Mouse (Mus musculus): ENCODE measurements at regions not wholly inside any gene's neighbourhood (a gene's known extent, or its start where the extent isn't known, plus 50 kb on each side); places are given as distances from the start of the nearest gene placed in this dataset.
A peak's percentile ranks its signal among the peaks of the same experiment; 100 is the strongest.
"Not testable (repeated sequence)": the region's sequence is repeated elsewhere in the genome, so short reads cannot be mapped to it uniquely, and the experiment has no call there.

DNA sequence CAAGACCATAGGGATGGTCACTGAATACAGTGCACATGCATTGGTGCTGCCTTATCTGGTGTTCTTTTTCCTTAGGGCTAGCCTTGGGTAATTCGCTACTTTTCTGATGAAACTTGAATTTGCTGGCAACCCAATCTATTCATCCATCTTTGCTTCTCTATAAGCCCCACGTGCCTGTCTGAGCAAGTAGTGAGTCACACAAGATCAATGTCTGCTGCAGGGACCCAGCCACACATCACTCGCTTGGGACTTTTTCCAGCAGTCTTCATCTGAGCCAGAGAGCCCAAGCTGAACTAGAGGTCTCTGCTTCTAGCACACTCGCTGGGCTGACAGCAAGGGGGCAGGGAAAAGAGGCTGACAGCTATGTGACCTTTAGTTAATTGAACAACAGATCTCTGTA lies 464.3 kb upstream of the Nmur2 start:
- no peak for DNase-seq

DNA sequence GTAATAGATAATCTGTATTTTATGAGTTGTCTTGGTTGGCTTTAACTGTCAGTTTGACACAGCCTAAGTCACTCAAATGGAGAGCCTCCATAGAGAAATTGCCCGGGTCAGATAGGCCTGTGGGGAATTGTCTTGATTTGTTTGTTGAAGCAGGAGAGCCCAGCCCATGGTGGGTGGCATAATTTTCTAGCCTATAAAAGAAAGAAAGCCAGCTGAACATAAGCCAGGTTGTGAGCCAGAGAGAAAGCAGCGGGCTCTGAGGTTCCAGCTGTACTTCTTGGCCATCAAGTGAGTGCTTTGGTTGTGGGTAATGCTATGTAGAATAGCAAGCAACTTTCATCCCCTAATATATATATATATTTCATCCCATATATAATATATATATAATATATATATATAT lies 474.1 kb upstream of the Nmur2 start:
- DNase-seq: no peak

DNA sequence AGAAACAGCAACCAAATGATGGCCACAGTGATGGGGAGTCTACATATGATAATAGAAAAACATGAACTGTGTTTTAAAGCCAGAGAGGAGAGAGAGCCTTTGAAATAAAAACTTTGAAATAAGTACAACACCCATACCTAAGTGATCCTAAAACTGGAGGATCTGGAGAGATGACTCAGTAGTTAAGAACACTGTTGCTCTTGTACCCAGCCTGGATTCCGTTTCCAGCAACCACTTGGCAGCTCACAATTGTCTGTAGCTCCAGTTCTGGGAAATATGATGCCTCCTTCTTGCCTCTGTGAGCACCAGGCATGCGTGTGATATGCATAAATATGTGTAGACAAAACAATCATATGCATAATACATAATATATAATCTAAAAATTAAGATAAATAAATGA lies 477.7 kb upstream of the Nmur2 start:
- DNase-seq: no peak

DNA sequence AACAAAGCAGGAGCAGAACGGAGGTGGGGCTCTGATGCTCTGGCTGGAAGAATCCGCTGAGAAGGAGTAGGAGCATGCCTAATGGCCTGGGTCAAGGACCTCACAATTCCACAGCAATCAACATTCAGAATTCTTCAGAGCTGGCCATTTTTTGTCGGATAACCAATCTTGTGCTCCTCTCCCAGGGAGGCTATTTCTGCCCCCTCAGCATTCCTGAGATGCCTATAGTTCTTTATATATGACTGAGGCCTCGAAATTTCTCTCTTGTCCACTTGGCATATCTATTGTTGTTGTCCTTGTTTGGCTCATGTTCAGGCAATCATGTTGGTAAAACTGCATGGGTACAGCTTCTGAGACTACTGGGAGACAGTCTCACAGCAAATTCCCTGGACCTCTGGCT lies 460.5 kb upstream of the Gria1 start:
- no peak for DNase-seq

DNA sequence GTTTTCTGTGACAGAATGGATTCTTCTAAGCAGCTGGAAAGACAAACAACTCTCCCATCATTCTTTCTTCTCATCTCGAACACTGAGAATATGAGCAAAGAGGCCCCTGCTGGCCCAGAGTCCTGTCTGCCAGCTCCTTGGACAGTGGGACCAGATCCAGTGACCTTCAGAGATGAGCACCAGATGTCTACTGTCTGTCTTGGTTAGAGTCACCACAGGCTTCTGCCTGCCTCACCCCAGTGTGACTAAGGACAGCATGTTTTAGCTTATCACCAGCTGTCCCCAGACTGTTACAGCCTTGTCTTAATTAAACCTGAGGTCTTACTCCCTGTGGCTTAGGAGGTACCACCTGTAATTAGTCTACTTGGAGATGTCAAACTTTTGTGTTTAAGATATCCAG lies 454.9 kb upstream of the Gria1 start:
- DNase-seq: no peak

DNA sequence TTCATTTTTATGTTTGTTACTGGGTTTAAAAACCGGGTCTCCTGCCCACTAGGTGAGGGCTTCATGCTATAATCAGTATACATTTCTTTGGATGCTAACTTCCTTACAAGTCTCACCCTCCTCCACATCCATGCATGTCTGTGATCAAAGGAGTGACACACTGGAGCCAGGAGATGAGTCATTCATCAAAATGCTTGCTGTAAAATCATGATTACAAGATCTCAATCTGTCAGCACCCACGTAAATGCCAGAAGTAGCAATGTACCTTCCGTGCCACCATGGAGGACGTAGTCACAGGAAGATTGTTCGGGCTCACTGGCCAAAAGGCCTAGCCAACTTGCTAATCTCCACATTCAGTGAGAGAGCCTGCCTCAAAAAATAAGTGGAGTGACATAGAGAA lies 431.2 kb upstream of the Gria1 start:
- peak; percentile 7 for DNase-seq

DNA sequence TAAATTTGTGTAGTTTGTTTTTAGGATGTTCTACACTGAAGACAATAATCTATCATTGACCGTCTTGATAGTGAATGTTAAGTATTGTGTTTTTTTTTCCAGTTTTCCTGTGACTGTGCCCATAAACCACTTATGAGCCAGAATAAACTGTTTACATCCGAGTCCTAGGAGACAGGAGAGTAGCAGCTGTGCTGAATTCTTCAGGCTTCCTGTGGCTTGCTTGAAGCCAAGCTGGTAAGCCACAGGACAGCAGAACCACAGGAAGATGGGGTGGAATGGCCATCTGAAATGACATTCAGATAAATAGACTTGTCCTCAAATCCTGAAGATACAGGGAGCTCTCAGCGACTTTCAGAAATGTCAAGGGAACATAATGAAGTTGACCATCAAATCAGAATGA lies 428.1 kb upstream of the Gria1 start:
- no peak for DNase-seq

DNA sequence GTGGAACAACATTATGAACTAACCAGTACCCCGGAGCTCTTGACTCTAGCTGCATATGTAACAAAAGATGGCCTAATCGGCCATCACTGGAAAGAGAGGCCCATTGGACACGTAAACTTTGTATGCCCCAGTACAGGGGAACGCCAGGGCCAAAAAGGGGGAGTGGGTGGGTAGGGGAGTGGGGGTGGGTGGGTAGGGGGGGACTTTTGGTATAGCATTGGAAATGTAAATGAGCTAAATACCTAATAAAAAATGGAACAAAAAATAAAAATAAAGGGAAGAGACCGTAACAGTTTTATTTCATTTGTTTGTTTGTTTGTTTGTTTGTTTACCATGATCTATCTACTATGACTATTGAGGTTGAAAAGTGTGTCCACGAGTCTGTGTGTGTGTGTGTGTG lies 417.8 kb upstream of the Gria1 start:
- DNase-seq: not testable (repeated sequence)

DNA sequence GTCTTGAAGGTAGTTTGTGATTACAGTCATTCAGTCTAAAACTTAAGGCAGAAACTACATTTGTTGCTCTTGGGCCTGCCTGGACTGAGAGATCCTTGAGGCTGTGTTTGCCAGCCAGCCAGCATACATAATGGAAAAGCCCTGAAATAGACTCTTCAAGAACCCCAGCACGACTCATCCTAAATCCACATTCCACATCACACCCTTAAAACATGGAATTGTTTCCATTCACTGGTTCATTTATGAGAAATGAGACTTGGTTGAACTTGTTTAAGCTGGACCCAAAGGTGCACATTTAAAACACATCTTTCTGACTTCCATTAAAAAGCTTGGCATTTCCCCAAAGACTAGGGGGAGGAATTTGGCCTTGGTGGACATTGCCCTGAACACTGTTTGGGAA lies 407.4 kb upstream of the Gria1 start:
- no peak for DNase-seq

DNA sequence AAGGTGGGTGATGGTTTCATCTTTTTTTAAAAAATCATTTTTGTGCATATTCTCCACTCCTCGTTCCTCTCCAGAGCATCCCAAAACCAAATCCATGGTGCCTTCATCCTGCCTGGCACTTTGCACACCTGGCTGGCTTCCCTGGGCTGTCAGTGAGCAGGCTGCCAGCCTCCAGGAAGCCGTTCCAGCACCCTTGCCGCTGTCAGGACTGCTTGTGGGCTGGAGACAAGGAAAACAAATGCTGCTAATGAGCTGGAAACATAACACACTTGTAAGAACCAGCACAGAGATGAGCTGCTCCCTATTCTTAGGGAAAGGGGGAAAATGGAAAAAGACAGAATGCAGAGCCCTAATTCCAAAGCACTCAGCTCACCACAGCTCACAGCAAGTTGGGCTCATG lies 383.5 kb upstream of the Gria1 start:
- peak; percentile 26 for DNase-seq

DNA sequence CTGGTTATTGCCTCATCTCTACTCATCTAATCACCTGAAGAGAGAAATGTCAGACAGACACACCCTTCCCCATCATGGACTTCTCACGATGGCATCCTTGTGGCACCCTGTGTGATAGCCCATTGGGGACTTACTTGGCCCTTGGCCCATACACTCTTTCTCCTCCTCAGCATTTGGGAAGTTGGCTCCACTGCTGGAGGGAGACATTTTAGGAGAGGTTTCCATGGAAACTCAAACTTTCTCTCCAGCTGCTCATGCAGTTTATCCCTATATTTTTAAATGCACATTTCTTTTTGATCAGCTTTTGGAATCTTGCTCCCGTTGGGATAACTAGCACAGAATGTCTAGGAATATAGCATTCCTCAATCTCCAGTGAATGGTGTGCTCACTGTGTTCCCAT lies 377.7 kb upstream of the Gria1 start:
- DNase-seq: peak; percentile 5

DNA sequence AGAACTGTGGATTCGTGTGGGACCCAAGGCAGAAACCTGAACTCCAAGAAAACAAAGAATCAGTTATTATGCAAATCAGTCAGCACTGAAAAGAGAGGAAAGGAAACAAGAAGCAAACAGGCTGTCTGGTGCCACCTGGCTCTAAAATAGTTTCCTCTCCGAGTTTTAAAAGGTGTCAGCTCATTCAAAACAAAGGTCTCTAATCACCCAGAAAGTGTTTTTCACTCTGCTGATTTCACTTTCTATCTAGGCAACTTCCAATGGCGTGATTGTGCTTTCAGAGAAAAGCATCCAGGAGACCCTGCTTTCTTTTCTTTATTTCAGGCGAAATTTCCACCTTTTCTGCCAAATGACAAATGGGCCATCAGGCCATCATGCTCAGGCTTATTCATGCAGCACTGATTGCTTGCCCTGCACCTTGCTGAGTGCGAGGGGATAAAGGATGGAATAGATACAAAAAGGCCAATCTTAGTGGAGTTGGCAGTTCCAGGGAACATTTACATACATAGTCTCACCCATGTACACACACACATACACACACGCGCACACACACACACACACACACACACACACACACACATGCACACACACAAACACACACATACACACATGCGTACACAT lies 374.5 kb upstream of the Gria1 start:
- DNase-seq: no peak

DNA sequence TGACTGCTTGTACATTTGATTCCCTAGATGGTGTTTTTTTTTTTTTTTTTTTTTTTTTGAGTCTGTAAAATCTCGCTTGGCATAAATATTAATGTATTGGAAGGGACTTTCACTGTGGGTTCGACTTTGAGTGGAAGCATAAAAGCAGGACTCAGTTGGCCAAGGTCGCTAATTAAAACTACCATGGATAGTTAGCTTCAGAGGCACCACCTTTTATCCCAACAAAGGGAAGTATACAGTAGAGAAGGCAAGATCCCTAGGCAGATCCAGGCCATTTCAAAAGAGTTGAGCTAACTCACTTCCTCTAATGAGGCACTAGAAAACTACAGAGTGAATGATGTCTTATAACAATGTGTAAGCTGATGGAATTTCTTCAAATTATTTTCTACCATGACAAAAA lies 369.5 kb upstream of the Gria1 start:
- no peak for DNase-seq
